Mouse (Mus musculus) stomach, postnatal 0 days (tissue): Measurements from ENCODE around the gene Psmb2. TPM values are rescaled to one million over a fixed set of nuclear protein-coding genes. Genes with fewer than 3 reads are reported as not detected.

Experiments used
- ATAC-seq: fragments of 200-750 bp; cut with Nextera tagmentation; 2 replicates; pipeline ENCODE4 v1.8.0; 2017; ENCODE audit not compliant: low FRiP score, low TSS enrichment
- DNase-seq: peaks from one replicate; pipeline ENCODE4 v3.0.0-alpha.2; 2016; ENCODE audit warnings: low spot score
- H3K27ac ChIP-seq: fragments of 300-500 bp; sonication (generic); replicated peaks from 2 replicates; pipeline ENCODE4 v1.5.1; 2014; ENCODE audit warnings: mild to moderate bottlenecking, control low read depth
- H3K27me3 ChIP-seq: fragments of 300-500 bp; sonication (generic); 2 replicates; pipeline ENCODE4 v1.6.1; 2014; ENCODE audit warnings: low read length; ENCODE audit not compliant: control insufficient read depth, insufficient read depth
- H3K36me3 ChIP-seq: fragments of 300-500 bp; sonication (generic); 2 replicates; pipeline ENCODE4 v1.6.1; 2014; ENCODE audit warnings: low read length, mixed read lengths; ENCODE audit not compliant: control insufficient read depth, insufficient read depth
- H3K4me1 ChIP-seq: fragments of 300-500 bp; sonication (generic); replicated peaks from 2 replicates; pipeline ENCODE4 v1.6.1; 2014; ENCODE audit warnings: antibody characterized with exemption; ENCODE audit not compliant: control insufficient read depth, insufficient read depth
- H3K4me2 ChIP-seq: fragments of 300-500 bp; sonication (generic); replicated peaks from 2 replicates; pipeline ENCODE4 v1.6.1; 2014; ENCODE audit warnings: low read depth, mild to moderate bottlenecking, control low read depth, moderate library complexity
- H3K4me3 ChIP-seq: fragments of 300-500 bp; sonication (generic); 2 replicates; pipeline ENCODE4 v1.5.1; 2014; ENCODE audit warnings: low read depth, low read length, control low read depth
- H3K9ac ChIP-seq: fragments of 300-500 bp; sonication (generic); 2 replicates; pipeline ENCODE4 v1.6.1; 2014; ENCODE audit warnings: mild to moderate bottlenecking, low read length, control low read depth, mixed read lengths
- H3K9me3 ChIP-seq: fragments of 300-500 bp; sonication (generic); 2 replicates; pipeline ENCODE4 v1.6.1; 2016; ENCODE audit warnings: low read length; ENCODE audit not compliant: control insufficient read depth
- CTCF ChIP-seq: IDR thresholded peaks from 2 replicates; pipeline ENCODE4 v1.5.1; 2016; ENCODE audit warnings: antibody characterized with exemption, low read depth, mild to moderate bottlenecking, moderate library complexity
- EP300 ChIP-seq: optimal IDR thresholded peaks from 2 replicates; pipeline ENCODE3; 2016; ENCODE audit warnings: antibody characterized with exemption
- WGBS: fragments of 180-500 bp; shearing (Covaris S2); extraction: QIAGEN DNeasy Blood & Tissue Kit; methylation state at CpG from one replicate; pipeline ENCODE4 v1.1.7; 2014; 5-methylcytosine and 5-hydroxymethylcytosine counted together
- polyA plus RNA-seq: library from polyadenylated mRNA; unstranded; fragments of >200 nt; fragmentation: Nextera tagmentation; extraction: Ambion mirVana; gene quantifications from 2 replicates; pipeline ENCODE4 v1.2.1, GENCODE M21; 2015

Psmb2 gene
- polyA plus RNA-seq, 1 experiment from 2014 or later: 389 TPM

DNA sequence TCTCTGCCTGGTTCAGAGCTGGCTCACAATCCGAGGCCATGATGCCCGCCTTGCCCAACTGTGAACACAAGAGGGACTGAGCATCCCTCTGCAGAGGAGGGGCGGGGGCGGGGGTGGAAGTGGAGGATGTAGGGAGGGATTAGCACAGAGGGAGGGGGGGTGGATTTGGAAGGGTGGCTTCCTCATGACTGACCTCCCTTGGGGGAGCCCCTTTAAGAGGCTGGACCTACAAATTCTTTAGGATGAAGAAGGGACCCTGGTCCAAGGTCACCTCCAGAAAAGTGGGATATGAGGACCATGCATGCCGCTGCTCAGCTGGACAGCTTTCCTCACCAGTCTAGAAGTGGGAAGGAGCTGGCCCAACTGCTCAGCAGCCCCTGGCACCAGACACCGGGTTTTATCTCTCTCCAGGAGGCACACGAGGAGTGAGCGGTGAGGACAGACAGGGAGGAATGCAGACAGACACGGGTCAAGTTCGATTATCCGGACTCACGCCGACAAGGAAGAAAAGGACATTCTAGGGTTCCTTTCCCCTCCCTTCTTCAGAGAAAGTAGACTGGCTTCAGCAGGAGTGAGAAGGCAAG lies 74.7 kb downstream of the Psmb2 start:
- peak overlapping the region; percentile 89 for H3K4me3 ChIP-seq
- no peak for ATAC-seq
- DNase-seq: peak; percentile 30
- TF ChIP-seq CTCF: 0 out of 2 replicates have a peak, but pooled peaks have one; percentile 20
- TF ChIP-seq EP300: no peak
- WGBS: 11% methylated on average over 13 of the region's 13 CpGs
- peaks cover 7% of the 10 kb centered on the region; the same call in 1 of the 2 replicates for H3K4me1 ChIP-seq
- H3K27me3 ChIP-seq: no peaks in the 10 kb centered on the region
- peak overlapping the region; percentile 91 for H3K4me2 ChIP-seq
- peak overlapping the region; percentile 80 for H3K9ac ChIP-seq
- no peaks in the 10 kb centered on the region for H3K9me3 ChIP-seq
- peaks cover 7% of the 10 kb centered on the region; the same call in 1 of the 2 replicates for H3K36me3 ChIP-seq
- H3K27ac ChIP-seq: no peak overlapping the region

DNA sequence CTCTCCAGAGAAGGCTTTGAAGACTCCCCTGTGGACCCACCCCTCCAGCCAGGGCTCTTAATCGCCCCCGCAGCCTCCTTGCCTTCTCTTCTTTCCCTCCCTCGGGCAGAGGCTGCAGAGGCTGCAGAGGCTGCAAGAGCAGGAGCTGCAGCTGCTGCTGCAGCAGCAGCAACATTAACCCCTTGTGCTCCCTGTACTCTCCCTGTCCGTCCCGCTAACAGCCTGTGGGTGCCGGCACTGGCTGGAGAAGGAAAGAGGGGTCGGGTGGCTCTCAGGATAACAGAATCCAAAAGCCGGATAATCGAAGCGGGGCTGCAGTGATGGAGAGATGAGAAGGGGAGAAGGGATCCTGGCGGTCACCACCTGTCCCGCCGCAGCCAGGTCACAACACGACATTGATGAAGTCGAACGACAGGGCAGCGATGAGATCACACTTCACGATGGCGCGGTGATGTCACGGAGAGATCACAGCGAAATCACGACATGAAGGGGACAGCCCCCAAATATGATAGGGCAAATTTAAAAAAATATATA lies 75.2 kb downstream of the Psmb2 start:
- H3K36me3 ChIP-seq: peaks cover 8% of the 10 kb centered on the region; the same call in 1 of the 2 replicates

DNA sequence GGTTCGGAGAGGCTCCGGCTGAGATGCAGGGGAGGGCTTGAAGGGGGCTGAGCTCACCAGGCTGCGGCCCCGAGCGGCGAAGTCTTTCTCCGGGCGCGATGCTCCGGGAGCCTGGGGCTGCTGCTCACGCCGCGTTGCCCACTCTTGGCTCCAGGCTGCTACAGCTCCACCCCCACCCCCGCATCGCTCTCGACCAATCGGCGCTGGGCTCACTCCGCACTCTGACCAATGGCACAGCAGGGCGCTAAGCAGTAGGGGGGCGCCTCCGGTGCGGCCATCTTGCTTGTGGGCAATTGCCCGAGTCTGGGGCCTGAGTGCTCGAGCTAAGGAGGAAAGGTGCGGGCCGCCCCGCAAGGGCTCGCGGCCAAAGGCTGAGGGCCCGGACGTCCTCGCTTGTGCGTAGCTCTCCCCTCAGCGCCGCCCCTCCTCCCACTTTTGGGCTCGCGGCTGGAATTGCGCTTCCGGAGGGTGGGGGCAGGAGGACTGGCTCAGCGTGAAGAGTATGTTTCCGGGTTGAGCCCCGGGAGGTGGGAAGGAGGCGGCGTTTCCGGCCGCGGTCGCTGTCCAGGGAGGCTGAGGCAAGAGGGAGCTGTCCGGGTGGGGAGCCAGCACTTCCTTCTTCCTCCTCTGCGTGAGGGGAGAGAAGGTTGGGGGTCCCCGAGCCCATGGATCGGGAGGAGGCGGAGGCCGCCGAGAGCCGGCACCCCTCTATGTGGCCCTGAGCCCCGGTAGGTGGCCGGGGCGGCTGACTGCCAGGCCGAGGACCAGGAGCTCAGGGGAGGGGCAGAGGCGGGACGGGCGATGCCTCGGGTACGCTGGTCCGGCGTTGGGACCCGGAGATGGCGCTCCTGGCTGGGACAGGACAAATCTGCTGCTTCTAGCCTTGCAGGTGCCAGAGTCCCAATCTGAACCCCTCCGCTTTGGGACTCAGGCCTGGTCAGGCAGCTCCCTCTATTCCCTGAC lies 76.1 kb downstream of the Psmb2 start, which contains the start of the genes Ncdn and AU040320:
Ncdn (minus strand) TSS at position 171 of the 963 bp plus-strand sequence.
AU040320 (plus strand) TSS at position 277 of the 963 bp plus-strand sequence.
- TF ChIP-seq CTCF (peak; percentile 2; the same call in 1 of the 2 replicates), EP300 (peak; percentile 94)
- H3K36me3 ChIP-seq: peaks cover 7% of the 10 kb centered on the region; the same call in 1 of the 2 replicates
- peak within 1 kb of the TSS; percentile 89 for H3K4me3 ChIP-seq
- peak within 1 kb of the TSS; percentile 94 for H3K27ac ChIP-seq
- WGBS: under 1% methylated on average over 67 of the region's 71 CpGs
- peak within 1 kb of the TSS; percentile 91 for H3K4me2 ChIP-seq
- no peaks in the 10 kb centered on the region for H3K27me3 ChIP-seq
- no peaks in the 10 kb centered on the region for H3K9me3 ChIP-seq
- peaks cover 7% of the 10 kb centered on the region; the same call in 1 of the 2 replicates for H3K4me1 ChIP-seq
- DNase-seq (peak; percentile 98), ATAC-seq (peak; percentile 98)
- peak within 1 kb of the TSS; percentile 80 for H3K9ac ChIP-seq

More for the DNA sequence above, 75.2 kb downstream of the Psmb2 start:
- Histone ChIP-seq H3K9ac (peak overlapping the region; percentile 80), H3K27ac (peak overlapping the region; percentile 94; the same call in 1 of the 2 replicates), H3K4me2 (peak overlapping the region; percentile 91), H3K4me1 (peaks cover 7% of the 10 kb centered on the region; the same call in 1 of the 2 replicates), H3K4me3 (peak overlapping the region; percentile 89), H3K27me3 (no peaks in the 10 kb centered on the region), H3K9me3 (no peaks in the 10 kb centered on the region)
- TF ChIP-seq EP300 (no peak), CTCF (no peak)
- under 1% methylated on average over 23 of the region's 23 CpGs for WGBS
- no peak for ATAC-seq
- peak; percentile 27 for DNase-seq

DNA sequence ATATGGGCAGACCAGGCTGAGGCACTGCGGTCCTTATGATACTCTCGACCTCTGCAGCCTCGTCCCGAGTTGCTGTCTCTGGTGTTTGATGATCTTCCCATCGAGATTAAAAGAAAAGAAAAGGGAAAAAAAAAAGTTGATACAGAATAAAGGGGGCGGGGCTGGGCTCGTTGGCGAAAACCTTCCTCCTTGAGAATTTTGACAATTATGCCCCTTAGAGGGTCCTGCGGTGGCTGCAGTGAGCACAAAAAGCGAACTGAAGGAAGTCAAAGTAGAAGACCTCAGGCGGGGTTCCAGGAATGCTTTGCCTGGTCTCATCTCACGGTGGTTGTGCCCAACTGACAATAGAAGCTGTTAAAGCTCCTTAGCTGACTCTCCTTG lies 76.8 kb downstream of the Psmb2 start:
- Histone ChIP-seq H3K27me3 (no peaks in the 10 kb centered on the region), H3K9ac (peak overlapping the region; percentile 80), H3K27ac (peak overlapping the region; percentile 94), H3K36me3 (peaks cover 5% of the 10 kb centered on the region; the same call in 1 of the 2 replicates), H3K9me3 (no peaks in the 10 kb centered on the region), H3K4me3 (peak overlapping the region; percentile 89), H3K4me1 (peaks cover 7% of the 10 kb centered on the region; the same call in 1 of the 2 replicates), H3K4me2 (peak overlapping the region; percentile 91)
- under 1% methylated on average over 12 of the region's 12 CpGs for WGBS
- DNase-seq (no peak), ATAC-seq (no peak)
- TF ChIP-seq EP300: no peak
- TF ChIP-seq CTCF: no peak

DNA sequence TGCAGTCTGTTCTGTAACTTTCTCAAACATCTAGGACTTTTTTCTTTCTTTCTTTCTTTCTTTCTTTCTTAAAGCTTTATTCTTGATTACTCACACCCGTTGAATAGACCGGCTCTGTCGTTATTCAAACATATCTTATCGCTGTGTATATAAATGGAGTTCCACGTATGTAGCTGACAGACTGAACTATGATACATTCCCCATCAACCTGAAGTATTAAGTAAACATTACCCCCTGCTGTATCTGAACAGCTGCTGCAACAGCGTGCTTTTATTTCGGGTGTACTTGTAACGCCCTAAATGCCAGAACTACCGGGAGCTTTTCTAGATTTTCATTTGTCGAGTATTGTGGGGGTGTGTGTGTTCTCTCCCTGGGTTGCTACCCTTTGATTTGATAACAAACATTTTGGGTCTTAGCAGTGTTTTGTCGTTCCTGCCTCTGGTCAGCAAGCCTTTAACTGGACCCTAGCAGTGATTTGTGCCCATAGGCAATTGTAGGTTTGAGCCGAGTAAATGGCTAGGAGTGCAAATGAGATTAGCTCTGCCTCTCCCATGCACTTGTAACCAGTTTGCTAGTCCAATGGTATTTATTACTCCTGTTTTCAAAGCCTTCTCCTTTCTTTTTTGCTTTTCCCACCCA lies 77.4 kb downstream of the Psmb2 start:
- no peak overlapping the region; the same call in 1 of the 2 replicates for H3K9ac ChIP-seq
- no peaks in the 10 kb centered on the region for H3K27me3 ChIP-seq
- TF ChIP-seq EP300 (no peak), CTCF (no peak; the same call in 1 of the 2 replicates)
- peaks cover 7% of the 10 kb centered on the region; the same call in 1 of the 2 replicates for H3K4me1 ChIP-seq
- peak overlapping the region; percentile 94 for H3K27ac ChIP-seq
- WGBS: 17% methylated on average over 12 of the region's 12 CpGs
- H3K4me3 ChIP-seq: peak overlapping the region; percentile 89
- ATAC-seq (peak; percentile 59), DNase-seq (peak; percentile 52)
- peaks cover 2% of the 10 kb centered on the region; the same call in 1 of the 2 replicates for H3K36me3 ChIP-seq
- H3K9me3 ChIP-seq: no peaks in the 10 kb centered on the region
- H3K4me2 ChIP-seq: peak overlapping the region; percentile 91
